Comparison of ENCODE assay signal across 8 mouse cellular contexts in genomic region chr1:91483304-91484010, GRCm38 (mm10). TPM values are rescaled to one million over a fixed set of nuclear protein-coding genes. Genes with fewer than 3 reads are reported as not detected.
DNase-seq lines count a peak whose midpoint lies in the region; TF ChIP-seq lines count a peak whose summit lies in the region.

No protein-coding gene starts in this region.

- intact Hi-C loops in gastrocnemius, adult 2 months (cut with DNase I), result loop anchor here (1.0 to 5.0 kb wide), 2 partner anchors 55 to 136 kb away; no protein-coding TSS in a partner anchor
- intact Hi-C loops in left cerebral cortex, adult 2 months (cut with DNase I), result loop anchor here (1.0 to 5.0 kb wide), 2 partner anchors 55 to 556 kb away; no protein-coding TSS in a partner anchor

- DNase-seq in T-cell, adult 2 months (ENCODE audit: low spot score), result peak; percentile 68
- peak; percentile 80 for DNase-seq in cerebellum, adult 8-10 months
- DNase-seq in gastrocnemius, adult 2 months, result peak; percentile 90
- peak; percentile 77 for DNase-seq in induced T-regulatory cell, adult 2 months (ENCODE audit: low read depth)
- DNase-seq in left cerebral cortex, adult 2 months (ENCODE audit: extremely low spot score in 1 of 2, low spot score in 2 of 2), result peak; percentile 69 to 83
- peak; percentile 79 to 89 for DNase-seq in lung, postnatal 4 days
- DNase-seq in right cerebral cortex, postnatal 4 days, result peak; percentile 87
- peak; percentile 81 to 84 for DNase-seq in urinary bladder, postnatal 36 days (ENCODE audit: low spot score in 2 of 2)

- H3K4me3 ChIP-seq in gastrocnemius, adult 2 months, result no peak overlapping the region
- no peak overlapping the region for H3K4me3 ChIP-seq in left cerebral cortex, adult 2 months

- no peak overlapping the region for H3K27ac ChIP-seq in gastrocnemius, adult 2 months
- H3K27ac ChIP-seq in left cerebral cortex, adult 2 months, result no peak overlapping the region

- TF ChIP-seq CTCF in gastrocnemius, adult 2 months (IDR thresholded peaks at IDR 0.05), result peak; percentile 91; the same call in 1 of the 2 replicates
- TF ChIP-seq CTCF in left cerebral cortex, adult 2 months (IDR thresholded peaks at IDR 0.05), result peak; percentile 84

RNA-seq across cellular contexts. Expression of gene Traf3ip1, which starts 11.0 kb away (rescaled TPM):
- 1 to 10 TPM; 3.3 to 4.1 TPM for total RNA-seq in gastrocnemius, adult 2 months (2021)
- total RNA-seq in left cerebral cortex, adult 2 months (2021), result 10 to 100 TPM; 15.8 to 16.5 TPM

RNA-seq across cellular contexts. Expression of gene Per2, which starts 24.3 kb away (rescaled TPM):
- 10 to 100 TPM in 1 of 2 experiments, 1 to 10 TPM in 1; 3.9 to 10.8 TPM for total RNA-seq in gastrocnemius, adult 2 months (2021)
- total RNA-seq in left cerebral cortex, adult 2 months (2021), result 10 to 100 TPM; 24.8 to 54.6 TPM

RNA-seq across cellular contexts. Expression of gene Asb1, which starts 56.9 kb away (rescaled TPM):
- total RNA-seq in gastrocnemius, adult 2 months (2021), result 10 to 100 TPM; 13.9 to 16.6 TPM
- 10 to 100 TPM; 38.1 to 40.7 TPM for total RNA-seq in left cerebral cortex, adult 2 months (2021)
